Mouse (Mus musculus): ENCODE data around the gene Gdpd2.

Gene Gdpd2

GRCm38 (mm10) chrX:100729665-100730188 is at the start of gene Gdpd2:
Gene Gdpd2 (plus strand): TSS chrX:100729873.
- DNase-seq (ENCODE audit: low spot score), result no peak

- no peak for DNase-seq (ENCODE audit: low spot score)
These were observed 43.1 kb upstream of the Gdpd2 start for GRCm38 (mm10) chrX:100686527-100686926.

- DNase-seq (ENCODE audit: low spot score), result no peak
These were observed 42.2 kb upstream of the Gdpd2 start for GRCm38 (mm10) chrX:100687360-100688032.

GRCm38 (mm10) chrX:100688033-100688370 is 41.7 kb upstream of the Gdpd2 start:
- DNase-seq (ENCODE audit: low spot score), result no peak

- no peak for DNase-seq (ENCODE audit: low spot score)
These were observed 32.9 kb upstream of the Gdpd2 start for GRCm38 (mm10) chrX:100696776-100697175.

- DNase-seq (ENCODE audit: low spot score), result no peak
These were observed 21.6 kb upstream of the Gdpd2 start for GRCm38 (mm10) chrX:100708032-100708431.

GRCm38 (mm10) chrX:100716173-100716572 is 13.5 kb upstream of the Gdpd2 start:
- DNase-seq (ENCODE audit: low spot score), result no peak

- no peak for DNase-seq (ENCODE audit: low spot score)
These were observed 726 bp upstream of the Gdpd2 start for GRCm38 (mm10) chrX:100728947-100729346.

GRCm38 (mm10) chrX:100730266-100730665 is 593 bp downstream of the Gdpd2 start:
- DNase-seq (ENCODE audit: low spot score), result no peak

- DNase-seq (ENCODE audit: low spot score), result no peak
These were observed 4.7 kb downstream of the Gdpd2 start for GRCm38 (mm10) chrX:100734359-100734758.

- no peak for DNase-seq (ENCODE audit: low spot score)
These were observed 9.2 kb downstream of the Gdpd2 start for GRCm38 (mm10) chrX:100738918-100739317.

- no peak for DNase-seq (ENCODE audit: low spot score)
These were observed 9.8 kb downstream of the Gdpd2 start for GRCm38 (mm10) chrX:100739443-100739842.

GRCm38 (mm10) chrX:100740785-100741184 is 11.1 kb downstream of the Gdpd2 start:
- DNase-seq (ENCODE audit: low spot score), result no peak

GRCm38 (mm10) chrX:100741940-100742339 is 12.3 kb downstream of the Gdpd2 start:
- peak; percentile 20 for DNase-seq (ENCODE audit: low spot score)

- no peak for DNase-seq (ENCODE audit: low spot score)
These were observed 36.2 kb downstream of the Gdpd2 start for GRCm38 (mm10) chrX:100765855-100766254.

GRCm38 (mm10) chrX:100767181-100767884 is 37.7 kb downstream of the Gdpd2 start, which contains the start of gene Dlg3:
Gene Dlg3 (plus strand): TSS chrX:100767722.
- DNase-seq (ENCODE audit: low spot score), result peak; percentile 19

GRCm38 (mm10) chrX:100767885-100768626 is 38.4 kb downstream of the Gdpd2 start:
- DNase-seq (ENCODE audit: low spot score), result no peak

- no peak for DNase-seq (ENCODE audit: low spot score)
These were observed 39.6 kb downstream of the Gdpd2 start for GRCm38 (mm10) chrX:100769281-100769680.

- DNase-seq (ENCODE audit: low spot score), result peak; percentile 50
These were observed 44.7 kb downstream of the Gdpd2 start for GRCm38 (mm10) chrX:100774341-100774811.

GRCm38 (mm10) chrX:100775405-100775804 is 45.7 kb downstream of the Gdpd2 start:
- no peak for DNase-seq (ENCODE audit: low spot score)

GRCm38 (mm10) chrX:100776494-100776893 is 46.8 kb downstream of the Gdpd2 start:
- peak; percentile 32 for DNase-seq (ENCODE audit: low spot score)

GRCm38 (mm10) chrX:100776985-100777654 is 47.4 kb downstream of the Gdpd2 start:
- peak; percentile 64 for DNase-seq (ENCODE audit: low spot score)

Measured in T-cell, adult 2 months (primary cell).